Mouse (Mus musculus) splenic B cell, adult 2 months (primary cell): ENCODE data around the gene Ube4a.
A peak's percentile ranks its signal among the peaks of the same experiment; 100 is the strongest.

ENCODE experiments used
- DNase-seq: peaks from one replicate; pipeline ENCODE4 v3.0.0-alpha.2; 2011; ENCODE audit warnings: low read depth, low spot score
- H3K27me3 ChIP-seq: 2 replicates; pipeline ENCODE4 v1.6.1; 2012; ENCODE audit warnings: mild to moderate bottlenecking, low read length, moderate library complexity, mixed read lengths; ENCODE audit not compliant: control insufficient read depth, poor library complexity, insufficient read depth, severe bottlenecking
- H3K36me3 ChIP-seq: 2 replicates; pipeline ENCODE4 v1.6.1; 2012; ENCODE audit warnings: mild to moderate bottlenecking, low read length, moderate library complexity, mixed read lengths; ENCODE audit not compliant: control insufficient read depth, poor library complexity, insufficient read depth, severe bottlenecking

Ube4a gene

GRCm38 (mm10) chr9:44903856-44904255 is 61.5 kb downstream of the Ube4a start:
- Histone ChIP-seq H3K36me3 (no peaks in the 10 kb centered on the region), H3K27me3 (no peaks in the 10 kb centered on the region)
- DNase-seq = no peak

DNA sequence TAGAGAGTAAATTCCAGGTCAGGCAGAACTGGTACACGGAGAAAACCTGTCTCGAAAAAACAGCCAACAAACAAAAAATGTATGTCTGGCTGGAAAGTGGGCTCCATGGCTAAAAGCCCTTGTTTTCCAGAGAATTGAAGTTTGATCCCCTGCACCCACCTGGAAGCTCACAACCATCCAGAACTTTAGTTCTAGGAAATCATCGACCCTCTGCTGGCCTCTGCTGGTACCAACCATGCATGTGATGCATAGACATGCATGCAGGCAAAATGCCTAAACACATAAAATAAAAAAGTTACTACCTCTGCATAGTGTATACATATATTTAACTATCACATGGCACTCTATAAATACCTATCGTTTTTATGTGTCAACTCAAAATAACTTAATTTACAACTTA is 65.0 kb downstream of the Ube4a start:
- no peaks in the 10 kb centered on the region for H3K27me3 ChIP-seq
- peak; percentile 46 for DNase-seq
- H3K36me3 ChIP-seq = no peaks in the 10 kb centered on the region

DNA sequence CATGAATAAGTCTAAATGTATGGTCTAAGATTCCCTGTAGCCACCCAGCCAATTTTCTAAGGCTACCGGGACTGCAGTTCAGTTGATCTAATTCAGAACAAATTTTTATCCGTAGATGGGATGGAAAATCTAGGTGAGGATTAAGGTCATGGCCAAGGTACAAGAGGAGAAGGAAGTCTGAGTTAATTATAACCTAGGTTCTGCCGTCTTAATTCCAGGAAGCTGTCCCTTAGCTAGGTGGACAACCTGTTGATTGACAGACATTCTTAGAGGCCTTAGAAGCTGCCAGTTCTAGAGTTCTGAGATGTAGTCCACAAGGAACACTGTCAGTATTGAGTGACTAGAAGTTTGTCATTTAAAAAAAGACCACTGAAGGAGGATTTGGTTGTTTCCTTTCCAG is 65.7 kb downstream of the Ube4a start:
- no peak for DNase-seq
- Histone ChIP-seq H3K36me3 (no peaks in the 10 kb centered on the region), H3K27me3 (no peaks in the 10 kb centered on the region)

GRCm38 (mm10) chr9:44897024-44897423 is 68.4 kb downstream of the Ube4a start:
- no peak for DNase-seq
- no peaks in the 10 kb centered on the region for H3K27me3 ChIP-seq
- H3K36me3 ChIP-seq = no peaks in the 10 kb centered on the region

- DNase-seq = no peak
- Histone ChIP-seq H3K27me3 (no peaks in the 10 kb centered on the region), H3K36me3 (no peaks in the 10 kb centered on the region)
Measured at GRCm38 (mm10) chr9:44892664-44893063, 72.7 kb downstream of the Ube4a start.

DNA sequence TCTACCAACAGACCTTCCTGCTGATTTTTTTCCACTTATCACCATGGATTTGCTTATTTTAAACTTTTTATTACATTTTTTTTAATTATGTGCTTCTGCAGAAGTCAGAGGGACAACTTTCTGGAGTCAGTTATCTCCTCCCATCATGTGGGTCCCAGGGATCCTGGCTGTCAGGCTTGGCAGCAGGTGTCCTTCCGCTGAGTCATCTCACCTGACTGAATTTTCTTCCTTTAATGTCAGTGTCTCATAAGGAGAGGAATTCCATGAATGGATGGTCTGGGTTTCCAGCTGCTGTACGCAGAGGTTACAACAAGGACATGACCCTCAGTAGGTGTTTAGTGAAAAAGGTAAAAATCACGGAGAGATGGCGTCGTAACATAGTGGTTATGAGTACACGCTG is 74.2 kb downstream of the Ube4a start:
- H3K27me3 ChIP-seq = no peaks in the 10 kb centered on the region
- no peaks in the 10 kb centered on the region for H3K36me3 ChIP-seq
- DNase-seq = no peak

- no peaks in the 10 kb centered on the region for H3K36me3 ChIP-seq
- H3K27me3 ChIP-seq = no peaks in the 10 kb centered on the region
- DNase-seq = no peak
Measured at GRCm38 (mm10) chr9:44890122-44890521, 75.3 kb downstream of the Ube4a start.

DNA sequence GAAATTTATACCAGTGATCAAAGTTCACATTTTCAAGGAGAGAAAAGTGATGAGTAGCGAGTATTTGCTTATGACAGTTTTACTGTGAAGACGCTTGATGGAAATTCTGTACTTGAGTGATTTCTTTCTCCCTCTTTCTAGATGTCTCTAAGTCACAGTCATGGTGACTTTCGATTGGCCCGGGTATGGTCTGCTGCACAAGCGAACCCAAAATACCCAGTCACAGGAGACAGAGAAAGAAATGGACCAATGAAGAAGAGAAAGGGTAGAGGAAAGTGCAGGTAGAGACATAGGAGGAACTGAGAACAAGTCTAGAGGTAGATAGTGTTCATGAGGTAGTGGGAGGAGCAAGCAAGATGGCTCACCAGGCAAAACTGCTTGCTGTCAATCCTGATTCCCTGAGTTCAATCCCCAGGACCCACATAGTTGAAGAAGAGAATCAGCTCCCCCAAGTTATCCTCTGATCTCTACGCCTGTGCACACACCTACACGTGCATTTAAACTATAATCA is 77.2 kb downstream of the Ube4a start:
- H3K27me3 ChIP-seq = no peaks in the 10 kb centered on the region
- peak; percentile 69 for DNase-seq
- H3K36me3 ChIP-seq = no peaks in the 10 kb centered on the region

GRCm38 (mm10) chr9:44882981-44883569 is 82.3 kb downstream of the Ube4a start:
- H3K27me3 ChIP-seq = no peaks in the 10 kb centered on the region
- peak; percentile 64 for DNase-seq
- H3K36me3 ChIP-seq = no peaks in the 10 kb centered on the region

DNA sequence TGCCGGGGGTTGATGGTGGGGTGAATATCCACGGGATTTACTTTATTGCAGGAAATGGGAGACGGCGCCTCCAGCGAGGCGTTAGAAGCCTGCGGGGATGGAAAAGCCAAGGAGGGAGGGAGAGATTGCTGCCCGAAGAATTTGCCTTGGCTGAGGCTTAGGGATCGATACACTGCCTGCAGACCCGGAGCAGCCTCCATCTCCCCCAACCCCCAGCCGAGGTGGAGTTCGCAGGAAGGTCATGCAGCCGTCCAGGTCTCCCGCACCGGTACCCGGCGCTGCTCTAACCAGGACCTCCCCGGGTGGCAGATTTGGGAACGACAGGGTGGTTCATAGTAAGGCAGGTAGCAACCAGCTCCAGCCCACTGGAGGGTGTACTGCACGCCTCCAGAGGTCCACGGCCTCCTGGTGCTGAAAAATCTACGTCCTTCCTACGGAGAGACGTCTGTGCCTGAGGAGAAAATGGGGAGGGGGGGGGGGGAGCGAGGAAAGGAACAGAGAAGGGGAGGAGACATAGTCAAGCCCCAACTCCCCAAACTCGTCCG is 82.9 kb downstream of the Ube4a start:
- Histone ChIP-seq H3K27me3 (no peaks in the 10 kb centered on the region), H3K36me3 (no peaks in the 10 kb centered on the region; the same call in 1 of the 2 replicates)
- DNase-seq = peak; percentile 77

- Histone ChIP-seq H3K36me3 (no peaks in the 10 kb centered on the region; the same call in 1 of the 2 replicates), H3K27me3 (no peaks in the 10 kb centered on the region)
- peak; percentile 72 for DNase-seq
Measured at GRCm38 (mm10) chr9:44881941-44882435, 83.4 kb downstream of the Ube4a start.

- Histone ChIP-seq H3K27me3 (no peaks in the 10 kb centered on the region), H3K36me3 (no peaks in the 10 kb centered on the region; the same call in 1 of the 2 replicates)
- peak; percentile 96 for DNase-seq
Measured at GRCm38 (mm10) chr9:44881221-44881871, 84.1 kb downstream of the Ube4a start, which contains the start of gene Kmt2a. Gene Kmt2a, minus strand, starts transcription at chr9:44881296.

- Histone ChIP-seq H3K27me3 (no peaks in the 10 kb centered on the region), H3K36me3 (no peaks in the 10 kb centered on the region; the same call in 1 of the 2 replicates)
- no peak for DNase-seq
Measured at GRCm38 (mm10) chr9:44880309-44881081, 84.9 kb downstream of the Ube4a start.

- Histone ChIP-seq H3K36me3 (no peaks in the 10 kb centered on the region; the same call in 1 of the 2 replicates), H3K27me3 (no peaks in the 10 kb centered on the region)
- peak; percentile 29 for DNase-seq
Measured at GRCm38 (mm10) chr9:44879694-44880271, 85.6 kb downstream of the Ube4a start.
